Mouse (Mus musculus): Measurements from ENCODE around the gene Zbtb22. TPM values are rescaled to one million over a fixed set of nuclear protein-coding genes. Genes with fewer than 3 reads are reported as not detected.

Zbtb22 gene
- polyA plus RNA-seq, 1 experiment from 2014 or later: 11.3 TPM

GRCm38 (mm10) chr17:33936993-33937392, 21.3 kb downstream of the Zbtb22 start:
- 81% methylated on average over 15 of the region's 15 CpGs for WGBS
- no peak for ATAC-seq (replicated peaks; ENCODE audit: insufficient number of reproducible peaks, insufficient read depth, low FRiP score, low read depth)
- H3K27me3 ChIP-seq: no peaks in the 10 kb centered on the region
- H3K4me2 ChIP-seq: no peak overlapping the region
- H3K36me3 ChIP-seq: peaks cover 39% of the 10 kb centered on the region; the same call in 1 of the 2 replicates
- H3K9me3 ChIP-seq (replicated peaks): no peaks in the 10 kb centered on the region
- H3K4me1 ChIP-seq (replicated peaks): peaks cover 18% of the 10 kb centered on the region
- H3K9ac ChIP-seq: no peak overlapping the region
- H3K27ac ChIP-seq: no peak overlapping the region
- H3K4me3 ChIP-seq: no peak overlapping the region

GRCm38 (mm10) chr17:33938783-33939182, 23.1 kb downstream of the Zbtb22 start:
- no peak overlapping the region for H3K9ac ChIP-seq
- H3K27me3 ChIP-seq: no peaks in the 10 kb centered on the region
- peaks cover 18% of the 10 kb centered on the region for H3K4me1 ChIP-seq (replicated peaks)
- no peaks in the 10 kb centered on the region for H3K9me3 ChIP-seq (replicated peaks)
- H3K27ac ChIP-seq: no peak overlapping the region
- no peak for ATAC-seq (replicated peaks; ENCODE audit: insufficient number of reproducible peaks, insufficient read depth, low FRiP score, low read depth)
- 75% methylated on average over 11 of the region's 11 CpGs for WGBS
- peak overlapping the region; percentile 91 for H3K4me3 ChIP-seq
- peak overlapping the region; percentile 82; the same call in 1 of the 2 replicates for H3K4me2 ChIP-seq
- peaks cover 23% of the 10 kb centered on the region; the same call in 1 of the 2 replicates for H3K36me3 ChIP-seq

GRCm38 (mm10) chr17:33940206-33940805, 24.6 kb downstream of the Zbtb22 start, which contains the start of the genes Pfdn6 and Wdr46:
Gene Pfdn6, minus strand, starts transcription at chr17:33940343.
Gene Wdr46, plus strand, starts transcription at chr17:33940660.
- Histone ChIP-seq H3K36me3 (peaks cover 26% of the 10 kb centered on the region; the same call in 1 of the 2 replicates), H3K9me3 (replicated peaks) (no peaks in the 10 kb centered on the region), H3K4me1 (replicated peaks) (peaks cover 18% of the 10 kb centered on the region), H3K27me3 (no peaks in the 10 kb centered on the region), H3K4me2 (peak within 1 kb of the TSS; percentile 82), H3K9ac (peak within 1 kb of the TSS; percentile 80), H3K4me3 (peak within 1 kb of the TSS; percentile 91), H3K27ac (peak within 1 kb of the TSS; percentile 62; the same call in 1 of the 2 replicates)
- peak; percentile 85 for ATAC-seq (replicated peaks; ENCODE audit: insufficient number of reproducible peaks, insufficient read depth, low FRiP score, low read depth)
- under 1% methylated on average over 36 of the region's 36 CpGs for WGBS

- ATAC-seq (replicated peaks; ENCODE audit: insufficient number of reproducible peaks, insufficient read depth, low FRiP score, low read depth): 0 out of 2 replicates have a peak, but pooled peaks have one; percentile 4
- Histone ChIP-seq H3K4me1 (replicated peaks) (peaks cover 18% of the 10 kb centered on the region), H3K4me2 (peak overlapping the region; percentile 82), H3K36me3 (peaks cover 27% of the 10 kb centered on the region; the same call in 1 of the 2 replicates), H3K4me3 (peak overlapping the region; percentile 91), H3K27me3 (no peaks in the 10 kb centered on the region), H3K9ac (peak overlapping the region; percentile 80), H3K27ac (no peak overlapping the region), H3K9me3 (replicated peaks) (no peaks in the 10 kb centered on the region)
- 2% methylated on average over 26 of the region's 26 CpGs for WGBS
Measured at GRCm38 (mm10) chr17:33940981-33941380, 25.3 kb downstream of the Zbtb22 start.

GRCm38 (mm10) chr17:33941381-33941780, 25.7 kb downstream of the Zbtb22 start:
- H3K27ac ChIP-seq: no peak overlapping the region
- peaks cover 30% of the 10 kb centered on the region; the same call in 1 of the 2 replicates for H3K36me3 ChIP-seq
- WGBS: 51% methylated on average over 19 of the region's 19 CpGs
- H3K9ac ChIP-seq: peak overlapping the region; percentile 80
- peak overlapping the region; percentile 82 for H3K4me2 ChIP-seq
- peaks cover 18% of the 10 kb centered on the region for H3K4me1 ChIP-seq (replicated peaks)
- H3K9me3 ChIP-seq (replicated peaks): no peaks in the 10 kb centered on the region
- H3K4me3 ChIP-seq: peak overlapping the region; percentile 91
- H3K27me3 ChIP-seq: no peaks in the 10 kb centered on the region
- no peak for ATAC-seq (replicated peaks; ENCODE audit: insufficient number of reproducible peaks, insufficient read depth, low FRiP score, low read depth)

GRCm38 (mm10) chr17:33943454-33943853, 27.8 kb downstream of the Zbtb22 start:
- no peaks in the 10 kb centered on the region for H3K9me3 ChIP-seq (replicated peaks)
- WGBS: 92% methylated on average over 15 of the region's 15 CpGs
- no peak overlapping the region for H3K4me3 ChIP-seq
- H3K4me2 ChIP-seq: no peak overlapping the region
- H3K27ac ChIP-seq: no peak overlapping the region
- no peak overlapping the region for H3K9ac ChIP-seq
- H3K4me1 ChIP-seq (replicated peaks): peaks cover 18% of the 10 kb centered on the region
- ATAC-seq (replicated peaks; ENCODE audit: insufficient number of reproducible peaks, insufficient read depth, low FRiP score, low read depth): no peak
- H3K27me3 ChIP-seq: no peaks in the 10 kb centered on the region
- H3K36me3 ChIP-seq: peaks cover 20% of the 10 kb centered on the region; the same call in 1 of the 2 replicates

GRCm38 (mm10) chr17:33947430-33948089, 31.9 kb downstream of the Zbtb22 start:
- WGBS: 78% methylated on average over 10 of the region's 10 CpGs
- Histone ChIP-seq H3K27me3 (no peaks in the 10 kb centered on the region), H3K36me3 (peaks cover 30% of the 10 kb centered on the region), H3K4me1 (replicated peaks) (peaks cover 31% of the 10 kb centered on the region), H3K9ac (no peak overlapping the region), H3K4me3 (no peak overlapping the region), H3K4me2 (no peak overlapping the region), H3K9me3 (replicated peaks) (no peaks in the 10 kb centered on the region), H3K27ac (no peak overlapping the region)
- ATAC-seq (replicated peaks; ENCODE audit: insufficient number of reproducible peaks, insufficient read depth, low FRiP score, low read depth): no peak

- Histone ChIP-seq H3K4me1 (replicated peaks) (peaks cover 38% of the 10 kb centered on the region), H3K4me3 (no peak overlapping the region), H3K9me3 (replicated peaks) (no peaks in the 10 kb centered on the region), H3K36me3 (peaks cover 38% of the 10 kb centered on the region), H3K9ac (no peak overlapping the region), H3K27me3 (no peaks in the 10 kb centered on the region), H3K27ac (no peak overlapping the region), H3K4me2 (no peak overlapping the region)
- WGBS: 87% methylated on average over 22 of the region's 22 CpGs
- no peak for ATAC-seq (replicated peaks; ENCODE audit: insufficient number of reproducible peaks, insufficient read depth, low FRiP score, low read depth)
Measured at GRCm38 (mm10) chr17:33948090-33948904, 32.6 kb downstream of the Zbtb22 start.

GRCm38 (mm10) chr17:33948905-33949537, 33.3 kb downstream of the Zbtb22 start:
- Histone ChIP-seq H3K27me3 (no peaks in the 10 kb centered on the region), H3K9ac (no peak overlapping the region), H3K4me1 (replicated peaks) (peaks cover 45% of the 10 kb centered on the region), H3K4me3 (no peak overlapping the region), H3K27ac (no peak overlapping the region), H3K9me3 (replicated peaks) (no peaks in the 10 kb centered on the region), H3K36me3 (peaks cover 42% of the 10 kb centered on the region), H3K4me2 (no peak overlapping the region)
- ATAC-seq (replicated peaks; ENCODE audit: insufficient number of reproducible peaks, insufficient read depth, low FRiP score, low read depth): no peak
- 88% methylated on average over 19 of the region's 19 CpGs for WGBS

GRCm38 (mm10) chr17:33950131-33950625, 34.5 kb downstream of the Zbtb22 start:
- 69% methylated on average over 10 of the region's 10 CpGs for WGBS
- peaks cover 53% of the 10 kb centered on the region for H3K4me1 ChIP-seq (replicated peaks)

More at GRCm38 (mm10) chr17:33950131-33950625, 34.5 kb downstream of the Zbtb22 start:
- H3K4me3 ChIP-seq: peak overlapping the region; percentile 61
- no peak for ATAC-seq (replicated peaks; ENCODE audit: insufficient number of reproducible peaks, insufficient read depth, low FRiP score, low read depth)
- H3K27ac ChIP-seq: peak overlapping the region; percentile 89; the same call in 1 of the 2 replicates
- peak overlapping the region; percentile 73 for H3K9ac ChIP-seq
- H3K9me3 ChIP-seq (replicated peaks): no peaks in the 10 kb centered on the region
- peak overlapping the region; percentile 97 for H3K4me2 ChIP-seq
- peaks cover 38% of the 10 kb centered on the region for H3K36me3 ChIP-seq
- H3K27me3 ChIP-seq: no peaks in the 10 kb centered on the region

Data from heart, embryonic 15.5 days (tissue).